Mouse (Mus musculus) spleen, postnatal 36 days (tissue): ENCODE measurements around the gene Il11.
"Not testable (repeated sequence)": the region's sequence is repeated elsewhere in the genome, so short reads cannot be mapped to it uniquely, and the experiment has no call there.

Experiments
- DNase-seq, 2 experiments: peaks; one replicate each; pipeline ENCODE4 v3.0.0; 2022; ENCODE audit warnings: low spot score in 2 of 2, mixed read lengths in 1 of 2

The Il11 gene

GRCm38 (mm10) chr7:4782759-4783158 lies at the start of gene Il11, which contains the start of gene Tmem190:
Il11 (minus strand) TSS chr7:4782859.
Tmem190 (plus strand) TSS chr7:4782937.
- DNase-seq, result no peak

- no peak for DNase-seq
Observed at GRCm38 (mm10) chr7:4830476-4830875, 47.8 kb upstream of the Il11 start.

- DNase-seq, result no peak
Observed at GRCm38 (mm10) chr7:4825365-4825764, 42.7 kb upstream of the Il11 start.

- no peak for DNase-seq
Observed at GRCm38 (mm10) chr7:4822162-4822907, 39.7 kb upstream of the Il11 start.

- no peak for DNase-seq
Observed at GRCm38 (mm10) chr7:4821690-4822089, 39.0 kb upstream of the Il11 start.

- not testable (repeated sequence) for DNase-seq
Observed at GRCm38 (mm10) chr7:4820925-4821324, 38.3 kb upstream of the Il11 start.

GRCm38 (mm10) chr7:4816559-4816958 lies 33.9 kb upstream of the Il11 start:
- DNase-seq, result no peak

GRCm38 (mm10) chr7:4813105-4813791 lies 30.6 kb upstream of the Il11 start:
- DNase-seq, result no peak

- DNase-seq, result peak; percentile 99 to 100
Observed at GRCm38 (mm10) chr7:4812303-4813104, 29.8 kb upstream of the Il11 start, which contains the start of gene Ube2s. Ube2s (minus strand) TSS chr7:4812590.

- peak in 1 of 2 experiments; percentile 49 for DNase-seq
Observed at GRCm38 (mm10) chr7:4811842-4812302, 29.2 kb upstream of the Il11 start.

GRCm38 (mm10) chr7:4811131-4811530 lies 28.5 kb upstream of the Il11 start:
- not testable (repeated sequence) for DNase-seq

GRCm38 (mm10) chr7:4806716-4807115 lies 24.1 kb upstream of the Il11 start:
- DNase-seq, result peak; percentile 42 to 65

GRCm38 (mm10) chr7:4802247-4802646 lies 19.6 kb upstream of the Il11 start:
- no peak for DNase-seq

GRCm38 (mm10) chr7:4795767-4796433 lies 13.2 kb upstream of the Il11 start:
- peak; percentile 28 to 38 for DNase-seq

GRCm38 (mm10) chr7:4794631-4795168 lies 12.0 kb upstream of the Il11 start:
- no peak for DNase-seq

- DNase-seq, result no peak
Observed at GRCm38 (mm10) chr7:4793674-4794073, 11.0 kb upstream of the Il11 start.

GRCm38 (mm10) chr7:4793248-4793647 lies 10.6 kb upstream of the Il11 start:
- DNase-seq, result not testable (repeated sequence)

GRCm38 (mm10) chr7:4792278-4793212 lies 9.9 kb upstream of the Il11 start, which contains the start of gene Rpl28:
Rpl28 (plus strand) TSS chr7:4792874.
- peak; percentile 95 to 97 for DNase-seq

GRCm38 (mm10) chr7:4789436-4789935 lies 6.8 kb upstream of the Il11 start, which contains the start of gene Tmem238:
Tmem238 (minus strand) TSS chr7:4789656.
- peak; percentile 18 to 25 for DNase-seq
